Mouse (Mus musculus): ENCODE data around the gene Cd4. TPM values are rescaled to one million over a fixed set of nuclear protein-coding genes. Genes with fewer than 3 reads are reported as not detected.

Gene Cd4
- polyA plus RNA-seq, 1 experiment from 2014 or later, result not detected

- Histone ChIP-seq H3K9me3 (ENCODE audit: control insufficient read depth, low read length) (no peaks in the 10 kb centered on the region), H3K4me2 (ENCODE audit: low read depth, severe bottlenecking) (peak overlapping the region; percentile 18), H3K36me3 (ENCODE audit: control insufficient read depth, insufficient read depth, low read length) (peaks cover 11% of the 10 kb centered on the region), H3K9ac (ENCODE audit: low read length) (no peak overlapping the region), H3K4me3 (ENCODE audit: low read depth, low read length) (peak overlapping the region; percentile 91), H3K27me3 (ENCODE audit: control insufficient read depth, insufficient read depth, low read length) (no peaks in the 10 kb centered on the region), H3K27ac (replicated peaks; ENCODE audit: low read depth, low read length) (peak overlapping the region; percentile 82), H3K4me1 (ENCODE audit: control insufficient read depth, insufficient read depth, low read length) (peaks cover 15% of the 10 kb centered on the region)
- DNase-seq (ENCODE audit: low spot score) (no peak), ATAC-seq (ENCODE audit: insufficient number of reproducible peaks, low FRiP score, low TSS enrichment, low read depth) (no peak; the same call in 1 of the 2 replicates)
- 51% methylated on average over 1 of the region's 1 CpGs for whole genome bisulfite sequencing
Measured at GRCm38 (mm10) chr6:124930231-124930630, 42.2 kb upstream of the Cd4 start.

- DNase-seq (ENCODE audit: low spot score) (no peak), ATAC-seq (ENCODE audit: insufficient number of reproducible peaks, low FRiP score, low TSS enrichment, low read depth) (no peak)
- 58% methylated on average over 5 of the region's 5 CpGs for WGBS
- H3K9ac ChIP-seq (ENCODE audit: low read length), result no peak overlapping the region
- no peaks in the 10 kb centered on the region for H3K27me3 ChIP-seq (ENCODE audit: control insufficient read depth, insufficient read depth, low read length)
- 0 out of 2 replicates have a peak overlapping the region, but pooled peaks have one; percentile 12 for H3K27ac ChIP-seq (replicated peaks; ENCODE audit: low read depth, low read length)
- no peak overlapping the region for H3K4me2 ChIP-seq (ENCODE audit: low read depth, severe bottlenecking)
- no peak overlapping the region for H3K4me3 ChIP-seq (ENCODE audit: low read depth, low read length)
- H3K9me3 ChIP-seq (ENCODE audit: control insufficient read depth, low read length), result no peaks in the 10 kb centered on the region
- peaks cover 19% of the 10 kb centered on the region for H3K4me1 ChIP-seq (ENCODE audit: control insufficient read depth, insufficient read depth, low read length)
- no peaks in the 10 kb centered on the region for H3K36me3 ChIP-seq (ENCODE audit: control insufficient read depth, insufficient read depth, low read length)
Measured at GRCm38 (mm10) chr6:124925941-124926340, 37.9 kb upstream of the Cd4 start.

GRCm38 (mm10) chr6:124925173-124925793 is 37.3 kb upstream of the Cd4 start:
- WGBS, result 18% methylated on average over 12 of the region's 12 CpGs
- no peaks in the 10 kb centered on the region for H3K36me3 ChIP-seq (ENCODE audit: control insufficient read depth, insufficient read depth, low read length)
- ATAC-seq (ENCODE audit: insufficient number of reproducible peaks, low FRiP score, low TSS enrichment, low read depth) (no peak), DNase-seq (ENCODE audit: low spot score) (peak; percentile 51)
- peaks cover 23% of the 10 kb centered on the region for H3K4me1 ChIP-seq (ENCODE audit: control insufficient read depth, insufficient read depth, low read length)
- H3K9me3 ChIP-seq (ENCODE audit: control insufficient read depth, low read length), result no peaks in the 10 kb centered on the region
- no peak overlapping the region for H3K9ac ChIP-seq (ENCODE audit: low read length)
- H3K4me2 ChIP-seq (ENCODE audit: low read depth, severe bottlenecking), result 0 out of 2 replicates have a peak overlapping the region, but pooled peaks have one; percentile 0
- H3K4me3 ChIP-seq (ENCODE audit: low read depth, low read length), result no peak overlapping the region
- no peaks in the 10 kb centered on the region for H3K27me3 ChIP-seq (ENCODE audit: control insufficient read depth, insufficient read depth, low read length)
- H3K27ac ChIP-seq (replicated peaks; ENCODE audit: low read depth, low read length), result no peak overlapping the region

- Histone ChIP-seq H3K4me2 (ENCODE audit: low read depth, severe bottlenecking) (no peak overlapping the region), H3K27ac (replicated peaks; ENCODE audit: low read depth, low read length) (no peak overlapping the region; the same call in 1 of the 2 replicates), H3K27me3 (ENCODE audit: control insufficient read depth, insufficient read depth, low read length) (no peaks in the 10 kb centered on the region), H3K9ac (ENCODE audit: low read length) (no peak overlapping the region), H3K9me3 (ENCODE audit: control insufficient read depth, low read length) (no peaks in the 10 kb centered on the region), H3K4me1 (ENCODE audit: control insufficient read depth, insufficient read depth, low read length) (peaks cover 30% of the 10 kb centered on the region), H3K36me3 (ENCODE audit: control insufficient read depth, insufficient read depth, low read length) (no peaks in the 10 kb centered on the region), H3K4me3 (ENCODE audit: low read depth, low read length) (no peak overlapping the region)
- no peak for ATAC-seq (ENCODE audit: insufficient number of reproducible peaks, low FRiP score, low TSS enrichment, low read depth)
- 80% methylated on average over 4 of the region's 4 CpGs for WGBS
- DNase-seq (ENCODE audit: low spot score), result no peak
Measured at GRCm38 (mm10) chr6:124921539-124921938, 33.5 kb upstream of the Cd4 start.

- Histone ChIP-seq H3K4me1 (ENCODE audit: control insufficient read depth, insufficient read depth, low read length) (peaks cover 36% of the 10 kb centered on the region), H3K4me2 (ENCODE audit: low read depth, severe bottlenecking) (peak overlapping the region; percentile 30), H3K4me3 (ENCODE audit: low read depth, low read length) (no peak overlapping the region), H3K9ac (ENCODE audit: low read length) (peak overlapping the region; percentile 56), H3K9me3 (ENCODE audit: control insufficient read depth, low read length) (no peaks in the 10 kb centered on the region), H3K27me3 (ENCODE audit: control insufficient read depth, insufficient read depth, low read length) (no peaks in the 10 kb centered on the region), H3K36me3 (ENCODE audit: control insufficient read depth, insufficient read depth, low read length) (no peaks in the 10 kb centered on the region; the same call in 1 of the 2 replicates), H3K27ac (replicated peaks; ENCODE audit: low read depth, low read length) (peak overlapping the region; percentile 96)
- no peak for ATAC-seq (ENCODE audit: insufficient number of reproducible peaks, low FRiP score, low TSS enrichment, low read depth)
- 24% methylated on average over 9 of the region's 9 CpGs for WGBS
- DNase-seq (ENCODE audit: low spot score), result no peak
Measured at GRCm38 (mm10) chr6:124920318-124921085, 32.5 kb upstream of the Cd4 start.

GRCm38 (mm10) chr6:124919695-124920317 is 31.8 kb upstream of the Cd4 start, which contains the start of gene Ptms:
Gene Ptms (minus strand): TSS chr6:124920103.
- peak within 1 kb of the TSS; percentile 99 for H3K27ac ChIP-seq (replicated peaks; ENCODE audit: low read depth, low read length)
- no peak within 1 kb of the TSS; the same call in 1 of the 2 replicates for H3K4me3 ChIP-seq (ENCODE audit: low read depth, low read length)
- DNase-seq (ENCODE audit: low spot score), result peak; percentile 96
- peak within 1 kb of the TSS; percentile 56 for H3K9ac ChIP-seq (ENCODE audit: low read length)
- peak within 1 kb of the TSS; percentile 30 for H3K4me2 ChIP-seq (ENCODE audit: low read depth, severe bottlenecking)
- peak; percentile 88 for ATAC-seq (ENCODE audit: insufficient number of reproducible peaks, low FRiP score, low TSS enrichment, low read depth)
- H3K9me3 ChIP-seq (ENCODE audit: control insufficient read depth, low read length), result no peaks in the 10 kb centered on the region
- peaks cover 2% of the 10 kb centered on the region; the same call in 1 of the 2 replicates for H3K36me3 ChIP-seq (ENCODE audit: control insufficient read depth, insufficient read depth, low read length)
- no peaks in the 10 kb centered on the region for H3K27me3 ChIP-seq (ENCODE audit: control insufficient read depth, insufficient read depth, low read length)
- WGBS, result under 1% methylated on average over 13 of the region's 13 CpGs
- H3K4me1 ChIP-seq (ENCODE audit: control insufficient read depth, insufficient read depth, low read length), result peaks cover 38% of the 10 kb centered on the region

GRCm38 (mm10) chr6:124918890-124919627 is 31.0 kb upstream of the Cd4 start:
- Histone ChIP-seq H3K4me1 (ENCODE audit: control insufficient read depth, insufficient read depth, low read length) (peaks cover 39% of the 10 kb centered on the region), H3K9me3 (ENCODE audit: control insufficient read depth, low read length) (no peaks in the 10 kb centered on the region), H3K4me3 (ENCODE audit: low read depth, low read length) (peak overlapping the region; percentile 78; the same call in 1 of the 2 replicates), H3K27me3 (ENCODE audit: control insufficient read depth, insufficient read depth, low read length) (no peaks in the 10 kb centered on the region), H3K36me3 (ENCODE audit: control insufficient read depth, insufficient read depth, low read length) (peaks cover 6% of the 10 kb centered on the region), H3K9ac (ENCODE audit: low read length) (no peak overlapping the region), H3K4me2 (ENCODE audit: low read depth, severe bottlenecking) (peak overlapping the region; percentile 98; the same call in 1 of the 2 replicates), H3K27ac (replicated peaks; ENCODE audit: low read depth, low read length) (peak overlapping the region; percentile 99)
- DNase-seq (ENCODE audit: low spot score) (no peak), ATAC-seq (ENCODE audit: insufficient number of reproducible peaks, low FRiP score, low TSS enrichment, low read depth) (no peak)
- WGBS, result 20% methylated on average over 14 of the region's 14 CpGs

GRCm38 (mm10) chr6:124918331-124918690 is 30.3 kb upstream of the Cd4 start:
- Histone ChIP-seq H3K27me3 (ENCODE audit: control insufficient read depth, insufficient read depth, low read length) (no peaks in the 10 kb centered on the region), H3K9ac (ENCODE audit: low read length) (peak overlapping the region; percentile 98), H3K9me3 (ENCODE audit: control insufficient read depth, low read length) (no peaks in the 10 kb centered on the region), H3K27ac (replicated peaks; ENCODE audit: low read depth, low read length) (peak overlapping the region; percentile 99), H3K4me3 (ENCODE audit: low read depth, low read length) (peak overlapping the region; percentile 78), H3K36me3 (ENCODE audit: control insufficient read depth, insufficient read depth, low read length) (peaks cover 11% of the 10 kb centered on the region), H3K4me2 (ENCODE audit: low read depth, severe bottlenecking) (peak overlapping the region; percentile 98), H3K4me1 (ENCODE audit: control insufficient read depth, insufficient read depth, low read length) (peaks cover 39% of the 10 kb centered on the region)
- no peak for ATAC-seq (ENCODE audit: insufficient number of reproducible peaks, low FRiP score, low TSS enrichment, low read depth)
- 13% methylated on average over 7 of the region's 7 CpGs for WGBS
- no peak for DNase-seq (ENCODE audit: low spot score)

Data from limb, embryonic 11.5 days (tissue).